Mouse (Mus musculus) liver, adult 2 months (tissue): Measurements from ENCODE around the gene 2410131K14Rik. TPM values are rescaled to one million over a fixed set of nuclear protein-coding genes. Genes with fewer than 3 reads are reported as not detected.

Source experiments
- DNase-seq: peaks from one replicate; pipeline ENCODE4 v3.0.0-alpha.2; 2011; ENCODE audit warnings: low read depth, low spot score; ENCODE audit errors: extremely low read depth
- H3K27ac ChIP-seq: fragments of 200-500 bp; replicated peaks from 2 replicates; pipeline ENCODE4 v1.5.1; 2012; ENCODE audit warnings: low read depth, mild to moderate bottlenecking, control low read depth, inconsistent platforms, low read length; ENCODE audit not compliant: insufficient read depth
- H3K27me3 ChIP-seq: fragments of 200-500 bp; 2 replicates; pipeline ENCODE4 v1.6.1; 2012; ENCODE audit warnings: mild to moderate bottlenecking, moderate library complexity, low read length, inconsistent platforms; ENCODE audit not compliant: control insufficient read depth, insufficient read depth
- H3K36me3 ChIP-seq: fragments of 200-500 bp; 2 replicates; pipeline ENCODE4 v1.6.1; 2012; ENCODE audit warnings: low read length, inconsistent platforms; ENCODE audit not compliant: control insufficient read depth, insufficient read depth
- H3K4me1 ChIP-seq: fragments of 200-500 bp; 2 replicates; pipeline ENCODE4 v1.6.1; 2011; ENCODE audit warnings: low read length; ENCODE audit not compliant: control insufficient read depth, insufficient read depth
- H3K4me3 ChIP-seq: fragments of 200-500 bp; 2 replicates; pipeline ENCODE4 v1.5.1; 2011; ENCODE audit warnings: low read depth, mild to moderate bottlenecking, control low read depth, low read length, moderate library complexity; ENCODE audit not compliant: insufficient read depth
- H3K79me2 ChIP-seq: fragments of 200-500 bp; 2 replicates; pipeline ENCODE4 v1.6.1; 2012; ENCODE audit warnings: inconsistent platforms, mild to moderate bottlenecking, low read length, moderate library complexity; ENCODE audit not compliant: control insufficient read depth, insufficient read depth
- H3K9ac ChIP-seq: fragments of 200-500 bp; 2 replicates; pipeline ENCODE4 v1.6.1; 2012; ENCODE audit warnings: low read depth, mild to moderate bottlenecking, control low read depth, inconsistent platforms, low read length
- CTCF ChIP-seq: fragments of 200-500 bp; IDR thresholded peaks from 2 replicates; pipeline ENCODE4 v1.5.1; 2011; ENCODE audit warnings: low read depth, low read length, control low read depth
- POLR2A ChIP-seq: fragments of 200-500 bp; IDR thresholded peaks from 2 replicates; pipeline ENCODE4 v1.6.1; 2011; ENCODE audit warnings: low read length, control low read depth; ENCODE audit not compliant: insufficient read depth; ENCODE audit errors: extremely low read depth
- WGBS: fragments of 180-500 bp; shearing (Covaris S2); methylation state at CpG from one replicate; pipeline ENCODE4 v1.1.7; 2018; 5-methylcytosine and 5-hydroxymethylcytosine counted together
- polyA plus RNA-seq: library from polyadenylated mRNA; depleted of rRNA; stranded (reverse); fragments of >200 nt; gene quantifications from 2 replicates; pipeline ENCODE4 v1.2.3, GENCODE M21; 2012
- total RNA-seq: library from RNA; depleted of rRNA; stranded (reverse); fragments of >200 nt; gene quantifications from 2 replicates; pipeline ENCODE4 v1.2.3, GENCODE M21; 2014

The 2410131K14Rik gene
- total and polyA plus RNA-seq, 2 experiments, result 3.2 to 3.9 TPM

DNA sequence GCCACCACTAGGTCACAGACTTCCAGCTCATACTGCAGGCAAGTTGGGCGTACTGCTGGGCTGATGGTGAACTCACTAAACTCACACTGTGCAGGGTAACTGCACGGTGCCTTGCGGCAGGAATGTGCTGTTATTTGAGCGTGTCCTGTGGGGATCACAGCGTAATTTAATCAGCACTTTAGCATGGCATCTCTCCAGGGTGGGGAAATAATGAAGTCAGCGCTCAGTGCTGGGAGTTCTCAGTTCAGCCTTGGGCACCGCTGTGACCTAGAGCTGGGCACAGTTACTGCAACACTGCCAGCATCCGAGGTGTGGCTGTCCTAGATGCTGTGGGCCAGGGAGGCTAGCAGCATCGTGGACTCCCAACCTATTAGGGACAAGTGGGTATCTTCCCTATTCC lies 19.3 kb downstream of the 2410131K14Rik start:
- WGBS, result 84% methylated on average over 9 of the region's 9 CpGs
- Histone ChIP-seq H3K79me2 (no peaks in the 10 kb centered on the region), H3K36me3 (peaks cover 5% of the 10 kb centered on the region; the same call in 1 of the 2 replicates), H3K27me3 (no peaks in the 10 kb centered on the region), H3K9ac (no peak overlapping the region), H3K27ac (no peak overlapping the region), H3K4me1 (no peaks in the 10 kb centered on the region), H3K4me3 (no peak overlapping the region)
- TF ChIP-seq CTCF (no peak), POLR2A (no peak)
- no peak for DNase-seq

DNA sequence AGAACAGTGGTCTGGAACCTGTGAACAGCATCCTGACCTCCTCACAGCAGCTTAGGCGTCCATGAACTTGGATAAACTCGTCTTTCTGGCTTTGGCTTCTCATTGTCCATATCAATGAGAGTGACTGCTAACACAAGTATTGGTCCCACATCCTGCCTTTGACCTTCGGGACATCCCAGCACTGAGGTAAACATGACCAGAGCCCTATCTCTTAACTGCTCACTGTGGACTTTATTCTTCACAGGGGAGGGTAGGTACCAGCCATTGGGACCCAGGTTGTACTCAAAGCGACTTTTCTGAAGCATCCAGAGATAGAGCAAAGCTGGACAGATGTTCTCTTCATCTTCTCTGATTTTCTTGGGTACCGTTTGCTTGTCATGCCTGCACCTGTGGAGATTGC lies 20.3 kb downstream of the 2410131K14Rik start:
- Histone ChIP-seq H3K36me3 (peaks cover 5% of the 10 kb centered on the region; the same call in 1 of the 2 replicates), H3K4me3 (no peak overlapping the region), H3K79me2 (no peaks in the 10 kb centered on the region), H3K9ac (no peak overlapping the region), H3K27me3 (no peaks in the 10 kb centered on the region), H3K27ac (no peak overlapping the region), H3K4me1 (no peaks in the 10 kb centered on the region)
- DNase-seq, result peak; percentile 34
- TF ChIP-seq POLR2A (no peak), CTCF (no peak)
- 25% methylated on average over 5 of the region's 5 CpGs for WGBS

DNA sequence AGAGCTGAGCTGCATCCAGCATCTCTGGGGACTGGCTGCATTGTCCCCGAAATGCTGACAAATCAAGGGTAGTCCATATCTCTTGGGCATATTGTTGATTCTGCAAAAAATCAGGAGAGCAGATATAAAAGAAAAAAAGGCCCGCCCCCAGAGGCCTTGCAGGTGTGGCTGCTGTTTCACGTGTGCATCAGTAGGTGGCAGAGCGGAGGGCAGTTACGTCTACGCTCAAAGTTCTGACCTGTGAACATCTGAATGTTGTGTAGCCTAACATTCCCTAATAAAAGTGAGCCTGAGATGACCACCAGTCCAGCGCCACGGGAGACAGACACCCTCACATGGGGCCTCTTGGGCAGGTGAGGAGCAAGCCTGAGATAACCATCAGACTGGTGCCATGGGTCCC lies 21.3 kb downstream of the 2410131K14Rik start:
- 40% methylated on average over 8 of the region's 8 CpGs for WGBS
- peak; percentile 57 for TF ChIP-seq CTCF
- no peak for TF ChIP-seq POLR2A
- H3K27me3 ChIP-seq, result no peaks in the 10 kb centered on the region
- H3K4me1 ChIP-seq, result no peaks in the 10 kb centered on the region
- H3K27ac ChIP-seq, result no peak overlapping the region
- no peak overlapping the region for H3K4me3 ChIP-seq
- H3K36me3 ChIP-seq, result peaks cover 2% of the 10 kb centered on the region; the same call in 1 of the 2 replicates
- no peak overlapping the region for H3K9ac ChIP-seq
- H3K79me2 ChIP-seq, result no peaks in the 10 kb centered on the region
- DNase-seq, result peak; percentile 18

DNA sequence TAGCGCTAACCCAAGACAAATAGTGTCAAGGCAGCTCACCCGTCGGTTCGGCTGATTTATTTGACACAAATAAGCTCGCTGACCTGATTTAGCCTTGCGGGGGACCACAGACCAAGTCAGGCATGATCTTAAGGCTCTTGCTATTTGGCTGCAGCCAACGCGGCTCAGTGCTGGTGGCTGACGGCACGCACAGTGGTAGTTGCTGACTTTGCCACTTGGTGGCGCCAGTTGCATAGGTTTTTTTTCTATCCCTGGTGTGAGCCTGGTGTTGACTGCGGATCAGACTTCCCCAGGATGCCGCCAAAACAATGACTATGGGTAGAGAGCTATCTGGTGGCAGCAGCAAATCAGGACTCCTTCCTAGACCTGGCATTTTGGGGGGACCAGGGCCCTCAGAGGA lies 24.0 kb downstream of the 2410131K14Rik start:
- no peaks in the 10 kb centered on the region for H3K4me1 ChIP-seq
- no peak overlapping the region for H3K9ac ChIP-seq
- H3K79me2 ChIP-seq, result no peaks in the 10 kb centered on the region
- TF ChIP-seq CTCF, result peak; percentile 96
- TF ChIP-seq POLR2A, result no peak
- DNase-seq, result peak; percentile 37
- no peak overlapping the region for H3K4me3 ChIP-seq
- H3K36me3 ChIP-seq, result no peaks in the 10 kb centered on the region
- no peak overlapping the region for H3K27ac ChIP-seq
- WGBS, result under 1% methylated on average over 13 of the region's 13 CpGs
- no peaks in the 10 kb centered on the region for H3K27me3 ChIP-seq

DNA sequence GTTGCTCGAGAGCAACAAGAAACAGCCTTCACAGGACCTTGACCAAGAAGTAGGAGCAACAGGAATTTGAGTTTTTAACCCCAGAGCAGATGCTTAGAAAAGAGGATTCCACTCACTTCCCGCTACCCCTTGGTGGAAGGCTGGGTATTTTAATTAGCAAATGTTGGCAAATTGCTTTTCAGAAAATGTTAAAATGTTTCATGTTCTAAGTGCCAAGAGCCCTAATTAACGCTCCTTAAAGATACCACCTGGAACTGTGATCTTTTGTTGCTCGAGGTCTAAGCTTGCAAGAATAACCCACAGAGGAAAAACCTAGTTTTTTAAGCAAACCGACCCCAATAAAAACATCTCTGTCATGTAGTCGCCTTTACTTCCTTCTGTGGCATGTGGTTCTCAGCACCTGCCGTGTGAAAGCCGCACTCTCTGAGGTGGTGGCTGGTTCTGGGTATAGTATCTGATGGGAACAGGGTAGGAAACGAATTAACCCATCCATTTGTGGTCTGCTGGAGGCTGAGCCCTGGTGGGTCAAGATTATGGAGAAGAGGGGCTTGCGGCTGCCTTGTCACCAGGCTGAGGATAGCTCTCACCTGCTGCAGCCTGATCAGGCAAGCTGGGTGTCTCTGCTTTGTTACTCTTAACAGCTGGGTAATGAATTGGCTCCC lies 26.6 kb downstream of the 2410131K14Rik start:
- Histone ChIP-seq H3K9ac (no peak overlapping the region), H3K4me3 (no peak overlapping the region), H3K36me3 (no peaks in the 10 kb centered on the region), H3K27ac (no peak overlapping the region), H3K4me1 (no peaks in the 10 kb centered on the region), H3K27me3 (no peaks in the 10 kb centered on the region), H3K79me2 (no peaks in the 10 kb centered on the region)
- WGBS, result 79% methylated on average over 10 of the region's 10 CpGs
- no peak for TF ChIP-seq CTCF
- no peak for TF ChIP-seq POLR2A
- no peak for DNase-seq

DNA sequence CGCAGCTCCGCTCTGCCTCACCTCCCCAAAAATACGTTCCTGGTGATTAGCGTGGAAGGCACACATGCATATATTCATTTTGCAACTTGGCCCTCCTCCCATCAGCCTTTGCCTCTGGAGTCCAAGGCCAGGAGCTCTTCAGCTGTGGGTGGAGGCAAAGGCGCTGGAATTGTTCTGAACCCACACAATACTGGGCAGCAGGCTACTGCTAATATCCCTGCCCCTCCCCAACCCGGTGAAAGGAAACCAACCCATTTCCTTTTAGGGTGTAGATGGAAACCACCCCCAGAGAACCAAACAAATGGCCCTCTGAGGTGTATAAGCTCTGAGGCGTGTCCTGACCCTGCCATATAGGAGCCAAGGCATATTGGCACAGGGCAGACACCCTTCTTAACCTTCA lies 28.4 kb downstream of the 2410131K14Rik start:
- Histone ChIP-seq H3K79me2 (no peaks in the 10 kb centered on the region), H3K27ac (no peak overlapping the region), H3K9ac (no peak overlapping the region), H3K36me3 (no peaks in the 10 kb centered on the region), H3K4me1 (no peaks in the 10 kb centered on the region), H3K27me3 (no peaks in the 10 kb centered on the region), H3K4me3 (no peak overlapping the region)
- WGBS, result 75% methylated on average over 7 of the region's 7 CpGs
- no peak for TF ChIP-seq CTCF
- TF ChIP-seq POLR2A, result no peak
- DNase-seq, result no peak
